Mouse (Mus musculus): ENCODE measurements around the gene 4930507D05Rik.

The 4930507D05Rik gene

GRCm38 (mm10) chr10:62461321-62461720 is 12.0 kb downstream of the 4930507D05Rik start:
- H3K4me3 ChIP-seq (replicated peaks; ENCODE audit: low read length) = no peak overlapping the region
- no peak for TF ChIP-seq NANOG (IDR thresholded peaks at IDR 0.05; ENCODE audit: borderline replicate concordance, low read length)
- TF ChIP-seq CTCF (conservative IDR thresholded peaks at IDR 0.05; ENCODE audit: low read length) = no peak
- TF ChIP-seq POU5F1 (IDR thresholded peaks at IDR 0.05; ENCODE audit: borderline replicate concordance, low read length) = no peak
- no peaks in the 10 kb centered on the region for H3K27me3 ChIP-seq (ENCODE audit: insufficient read depth, low read length)
- peaks cover 76% of the 10 kb centered on the region for H3K36me3 ChIP-seq (ENCODE audit: insufficient read depth, low read length)
- no peaks in the 10 kb centered on the region for H3K4me1 ChIP-seq (replicated peaks; ENCODE audit: low read depth, low read length)
- no peaks in the 10 kb centered on the region for H3K9me3 ChIP-seq (ENCODE audit: low read length)

GRCm38 (mm10) chr10:62469736-62470135 is 20.4 kb downstream of the 4930507D05Rik start:
- H3K4me3 ChIP-seq (replicated peaks; ENCODE audit: low read length) = no peak overlapping the region

GRCm38 (mm10) chr10:62471105-62471504 is 21.8 kb downstream of the 4930507D05Rik start:
- peaks cover 16% of the 10 kb centered on the region for H3K4me1 ChIP-seq (replicated peaks; ENCODE audit: low read depth, low read length)
- TF ChIP-seq POU5F1 (IDR thresholded peaks at IDR 0.05; ENCODE audit: borderline replicate concordance, low read length) (no peak), NANOG (IDR thresholded peaks at IDR 0.05; ENCODE audit: borderline replicate concordance, low read length) (no peak), CTCF (conservative IDR thresholded peaks at IDR 0.05; ENCODE audit: low read length) (no peak)

More at GRCm38 (mm10) chr10:62469736-62470135, 20.4 kb downstream of the 4930507D05Rik start:
- TF ChIP-seq NANOG (IDR thresholded peaks at IDR 0.05; ENCODE audit: borderline replicate concordance, low read length) = no peak
- Histone ChIP-seq H3K9me3 (ENCODE audit: low read length) (no peaks in the 10 kb centered on the region), H3K4me1 (replicated peaks; ENCODE audit: low read depth, low read length) (peaks cover 4% of the 10 kb centered on the region), H3K27me3 (ENCODE audit: insufficient read depth, low read length) (no peaks in the 10 kb centered on the region), H3K36me3 (ENCODE audit: insufficient read depth, low read length) (peaks cover 46% of the 10 kb centered on the region)

GRCm38 (mm10) chr10:62474944-62475343 is 25.7 kb downstream of the 4930507D05Rik start:
- H3K9me3 ChIP-seq (ENCODE audit: low read length) = no peaks in the 10 kb centered on the region
- no peak overlapping the region for H3K4me3 ChIP-seq (replicated peaks; ENCODE audit: low read length)
- H3K27me3 ChIP-seq (ENCODE audit: insufficient read depth, low read length) = no peaks in the 10 kb centered on the region
- H3K36me3 ChIP-seq (ENCODE audit: insufficient read depth, low read length) = peaks cover 23% of the 10 kb centered on the region
- peaks cover 42% of the 10 kb centered on the region for H3K4me1 ChIP-seq (replicated peaks; ENCODE audit: low read depth, low read length)
- peak; percentile 50; the same call in 1 of the 2 replicates for TF ChIP-seq NANOG (IDR thresholded peaks at IDR 0.05; ENCODE audit: borderline replicate concordance, low read length)
- TF ChIP-seq CTCF (conservative IDR thresholded peaks at IDR 0.05; ENCODE audit: low read length) = no peak

More at GRCm38 (mm10) chr10:62471105-62471504, 21.8 kb downstream of the 4930507D05Rik start:
- H3K9me3 ChIP-seq (ENCODE audit: low read length) = no peaks in the 10 kb centered on the region
- H3K27me3 ChIP-seq (ENCODE audit: insufficient read depth, low read length) = no peaks in the 10 kb centered on the region
- H3K36me3 ChIP-seq (ENCODE audit: insufficient read depth, low read length) = peaks cover 39% of the 10 kb centered on the region
- no peak overlapping the region for H3K4me3 ChIP-seq (replicated peaks; ENCODE audit: low read length)

- Histone ChIP-seq H3K36me3 (ENCODE audit: insufficient read depth, low read length) (peaks cover 20% of the 10 kb centered on the region), H3K27me3 (ENCODE audit: insufficient read depth, low read length) (no peaks in the 10 kb centered on the region), H3K4me1 (replicated peaks; ENCODE audit: low read depth, low read length) (peaks cover 51% of the 10 kb centered on the region), H3K9me3 (ENCODE audit: low read length) (no peaks in the 10 kb centered on the region), H3K4me3 (replicated peaks; ENCODE audit: low read length) (no peak overlapping the region)
- TF ChIP-seq NANOG (IDR thresholded peaks at IDR 0.05; ENCODE audit: borderline replicate concordance, low read length) = peak; percentile 71
- no peak for TF ChIP-seq CTCF (conservative IDR thresholded peaks at IDR 0.05; ENCODE audit: low read length)
- peak; percentile 96 for TF ChIP-seq POU5F1 (IDR thresholded peaks at IDR 0.05; ENCODE audit: borderline replicate concordance, low read length)
Measured at GRCm38 (mm10) chr10:62476980-62477379, 27.7 kb downstream of the 4930507D05Rik start.

- no peak for TF ChIP-seq NANOG (IDR thresholded peaks at IDR 0.05; ENCODE audit: borderline replicate concordance, low read length)
- TF ChIP-seq CTCF (conservative IDR thresholded peaks at IDR 0.05; ENCODE audit: low read length) = peak; percentile 28
Measured at GRCm38 (mm10) chr10:62481108-62481852, 32.0 kb downstream of the 4930507D05Rik start.

GRCm38 (mm10) chr10:62485878-62486582 is 36.7 kb downstream of the 4930507D05Rik start:
- peaks cover 2% of the 10 kb centered on the region; the same call in 1 of the 2 replicates for H3K27me3 ChIP-seq (ENCODE audit: insufficient read depth, low read length)
- TF ChIP-seq POU5F1 (IDR thresholded peaks at IDR 0.05; ENCODE audit: borderline replicate concordance, low read length) (no peak), CTCF (conservative IDR thresholded peaks at IDR 0.05; ENCODE audit: low read length) (no peak), NANOG (IDR thresholded peaks at IDR 0.05; ENCODE audit: borderline replicate concordance, low read length) (no peak)
- peaks cover 39% of the 10 kb centered on the region for H3K4me1 ChIP-seq (replicated peaks; ENCODE audit: low read depth, low read length)
- no peaks in the 10 kb centered on the region for H3K9me3 ChIP-seq (ENCODE audit: low read length)
- H3K36me3 ChIP-seq (ENCODE audit: insufficient read depth, low read length) = no peaks in the 10 kb centered on the region
- H3K4me3 ChIP-seq (replicated peaks; ENCODE audit: low read length) = peak overlapping the region; percentile 97

More at GRCm38 (mm10) chr10:62481108-62481852, 32.0 kb downstream of the 4930507D05Rik start:
- peaks cover 50% of the 10 kb centered on the region for H3K4me1 ChIP-seq (replicated peaks; ENCODE audit: low read depth, low read length)
- no peak overlapping the region for H3K4me3 ChIP-seq (replicated peaks; ENCODE audit: low read length)
- peaks cover 11% of the 10 kb centered on the region for H3K36me3 ChIP-seq (ENCODE audit: insufficient read depth, low read length)
- H3K27me3 ChIP-seq (ENCODE audit: insufficient read depth, low read length) = peaks cover 2% of the 10 kb centered on the region; the same call in 1 of the 2 replicates
- H3K9me3 ChIP-seq (ENCODE audit: low read length) = no peaks in the 10 kb centered on the region

GRCm38 (mm10) chr10:62486618-62487415 is 37.5 kb downstream of the 4930507D05Rik start, which contains the start of gene Vps26a:
Gene Vps26a, minus strand, starts transcription at chr10:62486805.
- TF ChIP-seq CTCF (conservative IDR thresholded peaks at IDR 0.05; ENCODE audit: low read length) (no peak), NANOG (IDR thresholded peaks at IDR 0.05; ENCODE audit: borderline replicate concordance, low read length) (no peak), POU5F1 (IDR thresholded peaks at IDR 0.05; ENCODE audit: borderline replicate concordance, low read length) (no peak)
- Histone ChIP-seq H3K9me3 (ENCODE audit: low read length) (no peaks in the 10 kb centered on the region), H3K4me1 (replicated peaks; ENCODE audit: low read depth, low read length) (peaks cover 37% of the 10 kb centered on the region), H3K27me3 (ENCODE audit: insufficient read depth, low read length) (peaks cover 2% of the 10 kb centered on the region; the same call in 1 of the 2 replicates), H3K4me3 (replicated peaks; ENCODE audit: low read length) (peak within 1 kb of the TSS; percentile 97), H3K36me3 (ENCODE audit: insufficient read depth, low read length) (no peaks in the 10 kb centered on the region)

All from E14TG2a.4 (cell line).